Mouse (Mus musculus): ENCODE measurements around the gene Glis2.

Gene Glis2

GRCm38 (mm10) chr16:4604293-4604837 lies 9.9 kb downstream of the Glis2 start:
- no peak for DNase-seq (ENCODE audit: low spot score)

DNA sequence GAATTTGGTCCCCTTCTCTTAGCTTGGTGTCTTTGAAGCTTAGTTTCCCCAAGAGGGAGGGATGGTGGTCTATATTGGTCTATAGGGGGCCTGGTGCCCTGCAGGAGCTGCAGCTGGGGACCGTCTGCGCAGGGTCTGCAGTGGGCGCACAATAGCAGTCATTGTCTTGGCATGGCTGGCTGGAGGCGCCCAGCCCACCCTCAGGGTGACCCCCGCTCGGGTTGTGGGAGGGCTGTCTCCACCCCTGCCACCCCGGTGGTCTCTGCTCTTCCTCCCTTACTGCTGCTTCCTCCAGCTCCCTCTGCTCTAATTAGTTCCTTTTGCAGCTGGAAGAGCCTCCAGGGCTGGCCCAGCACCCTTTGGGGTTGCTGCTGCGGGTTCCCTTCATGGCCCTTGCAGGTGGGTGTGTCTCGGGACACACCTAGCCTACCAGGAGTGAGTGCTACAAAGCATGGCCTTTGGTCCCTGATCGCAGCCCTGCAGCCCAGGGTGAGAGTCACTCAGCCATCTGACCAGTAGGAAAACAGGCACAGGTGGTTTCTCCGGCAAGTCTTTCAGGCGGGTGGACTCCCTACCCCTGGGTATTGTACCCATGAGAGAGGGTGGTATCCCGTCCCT lies 11.1 kb downstream of the Glis2 start:
- no peak for DNase-seq (ENCODE audit: low spot score)

DNA sequence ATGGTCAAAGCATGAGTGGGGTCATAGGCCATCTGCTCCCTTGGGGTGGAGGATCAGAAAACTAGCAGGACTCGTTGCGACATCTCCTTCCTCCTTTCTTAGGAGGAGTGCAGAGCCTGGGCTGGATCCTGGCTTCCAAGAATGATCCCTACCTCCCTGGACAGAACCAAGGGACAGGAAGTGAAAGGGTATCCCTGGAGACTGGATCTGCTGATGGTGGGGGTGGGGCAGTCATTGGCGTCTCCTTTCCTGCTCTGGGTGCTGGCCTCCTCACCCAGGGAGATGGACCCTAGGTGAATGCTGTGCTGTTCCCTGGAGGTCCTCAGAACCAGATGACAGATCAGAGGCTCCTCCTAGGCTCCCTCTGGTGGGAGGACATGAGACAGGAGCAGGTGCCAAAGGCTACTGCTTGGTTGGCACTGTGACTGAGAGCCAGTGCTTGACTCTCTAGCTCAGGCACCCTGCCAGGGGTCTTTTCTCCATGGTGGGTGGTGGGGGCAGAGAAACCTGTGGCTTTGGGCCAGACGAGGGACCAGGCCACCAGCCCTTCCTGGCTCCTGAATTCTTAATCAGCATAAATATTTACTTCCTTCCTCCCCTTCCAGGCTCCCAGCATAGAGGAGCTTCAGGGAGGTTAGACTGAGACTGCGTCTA lies 12.0 kb downstream of the Glis2 start:
- peak; percentile 69 for DNase-seq (ENCODE audit: low spot score)

DNA sequence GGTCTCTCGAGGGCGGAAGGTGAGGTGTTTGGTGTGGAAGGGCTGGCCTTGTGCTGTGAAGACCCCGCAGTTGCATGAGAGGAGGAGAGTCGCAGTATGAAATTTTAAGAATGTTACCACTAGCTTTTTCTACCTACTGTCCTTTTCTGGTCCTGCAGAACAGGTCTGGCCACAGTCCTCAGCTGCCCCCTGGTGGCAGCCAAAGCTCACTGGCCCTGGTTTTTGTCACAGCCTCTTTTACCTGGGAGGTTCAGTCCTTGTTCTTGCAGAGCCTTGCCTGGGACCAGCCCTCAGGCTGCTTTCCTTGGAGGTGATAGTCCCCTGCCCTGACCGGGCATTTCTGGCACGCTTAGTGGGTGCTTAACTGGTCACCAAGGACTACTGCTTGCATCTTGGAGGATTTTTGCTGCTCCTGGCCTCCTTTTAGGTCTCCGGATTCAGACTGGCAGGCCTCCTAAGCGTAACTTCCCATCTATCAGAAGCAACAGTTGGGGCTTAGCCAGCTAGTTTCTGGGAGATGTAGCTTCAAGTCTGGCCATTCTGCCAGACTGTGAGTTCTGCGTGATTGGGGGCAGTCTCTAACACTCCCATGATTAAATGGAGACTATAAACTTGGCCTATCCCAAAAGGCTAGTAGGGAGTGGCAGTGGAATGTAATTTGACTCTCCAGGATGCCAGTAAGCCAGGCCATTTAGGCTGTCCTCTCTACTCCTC lies 13.5 kb downstream of the Glis2 start:
- peak; percentile 93 for DNase-seq (ENCODE audit: low spot score)

- no peak for DNase-seq (ENCODE audit: low spot score)
These were observed 14.1 kb downstream of the Glis2 start for GRCm38 (mm10) chr16:4608532-4609059.

GRCm38 (mm10) chr16:4611193-4611592 lies 16.7 kb downstream of the Glis2 start:
- no peak for DNase-seq (ENCODE audit: low spot score)

DNA sequence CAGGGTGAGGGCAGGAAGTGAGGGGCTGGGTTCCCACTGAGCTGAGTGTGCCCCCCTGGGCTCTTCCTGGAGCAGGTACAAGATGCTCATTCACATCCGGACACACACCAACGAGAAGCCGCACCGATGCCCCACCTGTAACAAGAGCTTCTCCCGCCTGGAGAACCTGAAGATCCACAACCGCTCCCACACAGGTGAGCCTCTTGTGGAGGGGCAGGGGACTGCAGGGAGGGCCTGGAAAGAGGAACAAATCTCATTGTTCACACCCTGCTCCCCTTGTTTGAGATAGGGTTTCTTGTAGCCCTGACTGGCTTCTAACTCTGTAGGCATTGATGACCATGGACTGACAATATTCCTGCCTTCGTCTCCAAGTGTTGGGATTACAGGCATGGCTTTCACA lies 17.2 kb downstream of the Glis2 start:
- no peak for DNase-seq (ENCODE audit: low spot score)

DNA sequence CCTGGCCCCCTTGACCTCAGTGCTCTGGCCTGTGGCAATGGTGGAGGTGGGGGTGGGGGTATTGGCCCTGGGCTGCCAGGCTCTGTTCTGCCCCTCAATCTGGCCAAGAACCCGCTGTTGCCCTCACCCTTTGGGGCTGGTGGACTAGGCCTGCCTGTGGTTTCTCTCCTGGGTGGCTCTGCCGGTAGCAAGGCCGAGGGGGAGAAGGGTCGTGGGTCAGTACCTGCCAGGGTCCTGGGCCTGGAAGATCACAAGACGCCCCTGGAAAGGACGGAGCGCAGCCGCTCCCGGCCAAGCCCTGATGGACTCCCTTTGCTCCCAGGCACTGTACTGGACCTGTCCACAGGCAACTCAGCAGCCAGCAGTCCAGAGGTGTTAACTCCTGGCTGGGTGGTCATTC lies 19.2 kb downstream of the Glis2 start:
- no peak for DNase-seq (ENCODE audit: low spot score)

- no peak for DNase-seq (ENCODE audit: low spot score)
These were observed 20.1 kb downstream of the Glis2 start for GRCm38 (mm10) chr16:4614639-4615038.

- DNase-seq (ENCODE audit: low spot score) = no peak
These were observed 20.8 kb downstream of the Glis2 start for GRCm38 (mm10) chr16:4615297-4615696.

GRCm38 (mm10) chr16:4616829-4617228 lies 22.3 kb downstream of the Glis2 start:
- DNase-seq (ENCODE audit: low spot score) = no peak

DNA sequence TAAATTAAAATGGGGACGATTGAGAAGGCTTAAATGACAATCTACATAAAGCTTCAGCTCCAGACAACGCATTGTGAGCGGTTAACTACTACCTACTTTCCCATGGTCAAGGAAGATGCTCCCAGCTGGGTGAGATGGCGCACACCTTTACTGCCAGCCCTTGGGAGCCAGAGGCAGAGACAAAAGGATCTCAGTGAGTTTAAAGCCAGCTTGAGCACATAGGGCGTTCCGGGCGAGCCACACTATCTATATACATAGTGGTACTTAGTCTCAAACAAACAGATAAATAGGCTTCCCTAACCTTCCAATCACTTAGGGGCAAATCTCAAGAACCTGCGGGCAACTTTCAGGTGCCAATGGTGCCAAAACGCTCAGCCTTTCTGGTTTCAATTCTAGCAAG lies 29.6 kb downstream of the Glis2 start:
- DNase-seq (ENCODE audit: low spot score) = no peak

GRCm38 (mm10) chr16:4624481-4625110 lies 30.1 kb downstream of the Glis2 start, which contains the start of gene Pam16:
TSS of gene Pam16 (minus strand) at chr16:4624988.
- DNase-seq (ENCODE audit: low spot score) = peak; percentile 94

- DNase-seq (ENCODE audit: low spot score) = no peak
These were observed 32.6 kb downstream of the Glis2 start for GRCm38 (mm10) chr16:4627105-4627504.

DNA sequence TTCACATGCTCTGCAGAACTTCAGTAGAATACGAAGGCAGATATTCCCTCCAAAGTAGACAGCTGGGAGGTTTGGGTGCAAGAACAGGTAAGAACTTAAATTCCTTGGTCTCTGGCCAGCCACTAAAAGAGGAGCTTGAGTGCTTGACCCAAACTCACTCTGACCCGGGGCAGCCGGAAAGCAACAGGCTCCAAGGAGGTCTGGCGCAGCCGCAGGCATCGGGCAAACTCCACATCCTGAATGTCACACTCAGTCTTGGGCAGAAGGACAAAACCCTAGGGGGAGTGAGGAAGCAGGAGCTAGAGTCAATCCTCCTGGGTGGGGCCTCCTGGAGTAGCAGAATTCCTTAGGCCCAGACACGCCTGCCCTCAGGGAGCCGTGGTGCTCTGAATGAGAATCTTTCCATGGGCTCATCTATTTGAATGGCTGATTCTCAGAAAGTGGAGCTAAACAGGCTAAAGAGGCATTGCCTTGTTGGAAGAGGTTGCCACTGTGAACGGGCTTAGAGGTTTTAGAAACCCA lies 34.4 kb downstream of the Glis2 start:
- DNase-seq (ENCODE audit: low spot score) = no peak

- peak; percentile 90 for DNase-seq (ENCODE audit: low spot score)
These were observed 35.4 kb downstream of the Glis2 start for GRCm38 (mm10) chr16:4629950-4630349.

DNA sequence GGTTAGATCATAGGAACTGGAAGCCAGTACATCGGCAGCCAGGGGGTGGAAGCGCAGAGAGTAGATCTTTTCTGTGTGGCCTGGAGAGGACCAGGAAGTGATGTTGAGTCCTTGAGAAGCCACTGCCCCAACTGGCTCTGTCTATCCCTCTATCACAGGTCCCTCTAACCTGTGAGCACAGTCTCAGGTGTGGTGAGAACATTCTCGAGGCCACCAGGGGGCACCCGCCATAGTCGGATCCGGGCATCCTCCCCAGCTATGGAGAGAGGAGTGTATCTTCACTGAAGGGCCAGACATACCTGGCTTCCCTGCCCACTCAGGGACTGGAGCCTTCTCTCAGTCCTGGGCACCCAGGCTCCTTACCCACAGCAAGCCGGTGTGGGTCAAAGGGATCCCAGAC lies 37.5 kb downstream of the Glis2 start:
- peak; percentile 32 for DNase-seq (ENCODE audit: low spot score)

DNA sequence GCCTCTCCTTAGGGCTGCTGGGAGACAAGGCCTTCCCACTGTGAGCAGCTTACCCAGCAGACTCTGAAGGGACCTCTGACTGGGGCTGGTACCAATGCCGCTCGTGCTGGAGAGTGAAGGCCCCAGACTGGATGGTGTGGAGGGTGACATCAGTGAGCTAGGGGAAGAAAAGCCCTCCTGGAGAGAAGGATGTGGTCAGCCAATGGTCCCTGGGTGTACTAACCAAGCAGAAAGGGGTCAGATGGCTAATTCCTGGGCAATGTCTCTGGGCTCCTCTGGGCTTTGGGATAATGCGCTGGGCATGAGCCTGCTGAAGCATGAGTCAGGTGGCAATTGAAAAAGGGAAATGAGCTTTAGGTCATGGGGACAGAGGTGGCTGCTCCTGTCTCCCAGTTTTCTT lies 39.1 kb downstream of the Glis2 start:
- DNase-seq (ENCODE audit: low spot score) = no peak

DNA sequence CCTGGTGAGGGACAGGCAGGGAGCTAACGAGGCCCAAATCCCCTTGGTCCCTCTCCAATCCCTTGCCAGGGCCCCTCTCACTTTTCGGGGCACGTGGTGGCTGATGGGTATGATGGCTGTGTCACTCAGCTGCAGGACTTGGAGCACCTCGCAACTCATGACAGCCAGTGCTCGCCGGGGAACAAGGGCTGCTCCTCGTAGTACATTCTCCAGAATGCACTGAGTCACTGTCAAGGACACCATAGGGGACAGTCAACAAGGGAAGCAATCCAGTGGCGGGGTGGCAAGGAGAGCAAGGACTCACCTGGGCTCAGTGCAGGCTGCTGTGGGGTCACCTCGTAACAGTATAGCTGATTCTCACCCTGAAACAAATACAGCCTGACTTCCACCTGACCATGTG lies 40.2 kb downstream of the Glis2 start:
- no peak for DNase-seq (ENCODE audit: low spot score)

DNA sequence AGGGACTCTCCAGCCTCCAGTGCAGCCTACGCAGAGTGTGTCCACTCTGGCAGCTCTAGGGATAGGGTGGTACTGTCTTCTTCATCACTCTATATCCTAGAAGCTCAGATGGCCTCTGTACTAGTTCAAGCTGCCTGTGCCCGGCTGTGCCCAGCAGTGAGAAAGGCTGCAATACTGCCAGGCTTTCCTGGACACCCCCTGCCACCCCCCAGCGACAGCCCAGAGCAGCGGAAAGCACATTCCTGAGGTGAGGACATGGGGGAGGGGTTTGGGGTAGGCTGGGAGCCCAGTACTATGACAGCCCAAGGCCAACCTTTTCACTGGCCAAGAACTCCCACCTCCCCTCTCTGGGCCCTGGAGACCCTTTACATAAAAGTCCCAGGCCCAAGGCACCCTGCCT lies 41.2 kb downstream of the Glis2 start:
- DNase-seq (ENCODE audit: low spot score) = no peak

- DNase-seq (ENCODE audit: low spot score) = no peak
These were observed 44.4 kb downstream of the Glis2 start for GRCm38 (mm10) chr16:4638891-4639390.

DNA sequence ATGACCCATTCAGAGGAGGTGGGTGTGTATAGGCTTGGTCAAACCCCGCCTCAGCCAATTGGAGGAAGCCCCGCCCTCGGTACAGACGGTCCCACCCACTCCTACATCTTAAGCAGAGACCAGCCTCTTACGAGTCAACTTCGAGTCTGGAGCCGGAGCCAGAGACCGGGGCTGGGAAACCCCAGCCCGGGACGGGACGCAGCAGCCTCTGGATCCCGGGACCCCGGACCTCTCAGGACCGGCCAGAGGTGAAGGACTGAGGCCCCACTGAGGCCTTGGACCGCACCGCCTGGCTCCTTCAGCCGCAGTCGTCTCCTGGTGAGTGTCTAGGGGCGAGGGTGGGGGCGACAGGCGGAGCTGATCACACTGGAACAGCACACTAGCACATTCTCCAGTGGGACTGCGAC lies 45.3 kb downstream of the Glis2 start, which contains the start of the genes Vasn and Dnaja3:
TSS of gene Vasn (plus strand) at position 111 of the 407 bp plus-strand sequence.
TSS of gene Dnaja3 (plus strand) at position 159 of the 407 bp plus-strand sequence.
- DNase-seq (ENCODE audit: low spot score) = peak; percentile 90
